ENCODE assay signal across 1 mouse cellular context in genomic region chr14:31323849-31324792, GRCm38 (mm10).
A peak's percentile ranks its signal among the peaks of the same experiment; 100 is the strongest.
TF ChIP-seq lines count a peak whose summit lies in the region.

TSS of gene Dnah1 (minus strand) at chr14:31323896.

TF ChIP-seq in MEL, 35 proteins besides CTCF, POLR2A, EP300 and RAD21 (continued from another document):
- no peak for TF ChIP-seq ZC3H11A (IDR thresholded peaks at IDR 0.05; ENCODE audit: low read depth, low read length)
- TF ChIP-seq ELF1 (IDR thresholded peaks at IDR 0.05; ENCODE audit: low read depth, low read length): 0 out of 2 replicates have a peak, but pooled peaks have one; percentile 46
- no peak for TF ChIP-seq CHD2 (IDR thresholded peaks at IDR 0.05; ENCODE audit: low read length)
- TF ChIP-seq MAZ (IDR thresholded peaks at IDR 0.05; ENCODE audit: low read depth, low read length): peak; percentile 62; the same call in 1 of the 2 replicates
- no peak for TF ChIP-seq USF2 (IDR thresholded peaks at IDR 0.05; ENCODE audit: borderline replicate concordance in 1 of 2, insufficient read depth in 1 of 2, low read depth in 1 of 2, low read length in 2 of 2)
- TF ChIP-seq POLR2AphosphoS5 (IDR thresholded peaks at IDR 0.05; ENCODE audit: borderline replicate concordance, low read depth, low read length): no peak
- peak; percentile 61; the same call in 1 of the 2 replicates for TF ChIP-seq HCFC1 (IDR thresholded peaks at IDR 0.05; ENCODE audit: low read depth, low read length)
- TF ChIP-seq TAL1 (IDR thresholded peaks at IDR 0.05; ENCODE audit: low read length): peak; percentile 13; the same call in 1 of the 2 replicates
- TF ChIP-seq TCF12 (IDR thresholded peaks at IDR 0.05; ENCODE audit: low read depth, low read length): 0 out of 2 replicates have a peak, but pooled peaks have one; percentile 9
- TF ChIP-seq GABPA (IDR thresholded peaks at IDR 0.05; ENCODE audit: low read depth, low read length): no peak
- 0 out of 2 replicates have a peak, but pooled peaks have one; percentile 36 for TF ChIP-seq CHD1 (IDR thresholded peaks at IDR 0.05; ENCODE audit: low read depth, low read length)
- TF ChIP-seq MEF2A (IDR thresholded peaks at IDR 0.05; ENCODE audit: extremely low read depth, insufficient replicate concordance, low read depth, low read length, poor library complexity, severe bottlenecking): no peak
- TF ChIP-seq MXI1 (IDR thresholded peaks at IDR 0.05; ENCODE audit: low read depth, low read length): peak; percentile 16; the same call in 1 of the 2 replicates
- TF ChIP-seq MAX (IDR thresholded peaks at IDR 0.05; ENCODE audit: low read length): peak; percentile 54
- TF ChIP-seq BHLHE40 (IDR thresholded peaks at IDR 0.05; ENCODE audit: borderline replicate concordance, low read depth, low read length): no peak
- TF ChIP-seq USF1 (IDR thresholded peaks at IDR 0.05; ENCODE audit: low read depth, low read length): 0 out of 2 replicates have a peak, but pooled peaks have one; percentile 12
- TF ChIP-seq POLR2AphosphoS2 (IDR thresholded peaks at IDR 0.05; ENCODE audit: low read length): peak; percentile 47; the same call in 1 of the 2 replicates
- peak; percentile 70; the same call in 1 of the 2 replicates for TF ChIP-seq SIN3A (IDR thresholded peaks at IDR 0.05; ENCODE audit: low read length)
